ENCODE assay signal across 10 mouse cellular contexts in the genomic region with DNA sequence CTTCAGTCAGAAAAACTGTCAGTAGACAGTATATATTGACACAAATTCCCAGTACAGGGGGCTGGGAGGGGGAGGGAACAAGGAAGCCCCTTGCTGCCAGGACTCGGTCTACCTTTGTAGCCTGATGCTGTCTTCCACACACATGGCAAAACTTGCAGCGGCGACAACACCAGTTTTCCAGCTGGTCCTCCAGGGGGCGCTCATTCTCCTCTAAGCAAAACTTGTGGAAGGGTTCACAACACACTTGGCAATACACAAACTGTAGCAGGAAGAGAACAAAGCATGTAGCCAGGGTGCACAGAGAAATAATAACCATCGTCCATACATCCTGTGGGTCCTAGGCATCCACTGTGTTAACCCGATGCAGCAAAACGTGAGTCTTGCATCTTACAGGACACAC. TPM values are rescaled to one million over a fixed set of nuclear protein-coding genes. Genes with fewer than 3 reads are reported as not detected.
DNase-seq lines count a peak whose midpoint lies in the region; ATAC-seq and TF ChIP-seq lines count a peak whose summit lies in the region.
"Had no signal": no experiment of that assay in that cellular context is flagged by ENCODE, and none has a peak within 500 bp of the region (broad histone marks: within the 10 kb centered on the region; RNA-seq: fewer than 3 reads in every experiment).

No protein-coding gene starts in this region.

- H3K4me1 ChIP-seq in intestine, postnatal 0 days (replicated peaks; ENCODE audit: control insufficient read depth, insufficient read depth, low read length) = no peaks in the 10 kb centered on the region
- H3K4me1 ChIP-seq in intestine, embryonic 16.5 days (ENCODE audit: control insufficient read depth, insufficient read depth, low read length) = no peaks in the 10 kb centered on the region
- no peaks in the 10 kb centered on the region for H3K4me1 ChIP-seq in embryonic facial prominence, embryonic 14.5 days (ENCODE audit: control insufficient read depth, insufficient read depth, low read length)
- no peaks in the 10 kb centered on the region for H3K4me1 ChIP-seq in limb, embryonic 14.5 days (ENCODE audit: control insufficient read depth, insufficient read depth, low read length)
- H3K4me1 ChIP-seq: stomach, embryonic 15.5 days had no signal

- H3K9me3 ChIP-seq in intestine, postnatal 0 days (ENCODE audit: control insufficient read depth) = no peaks in the 10 kb centered on the region
- no peaks in the 10 kb centered on the region for H3K9me3 ChIP-seq in intestine, embryonic 16.5 days (ENCODE audit: control insufficient read depth, low read length)
- H3K9me3 ChIP-seq in embryonic facial prominence, embryonic 14.5 days (ENCODE audit: control insufficient read depth, low read length) = no peaks in the 10 kb centered on the region
- H3K9me3 ChIP-seq in limb, embryonic 14.5 days (ENCODE audit: control insufficient read depth, low read length) = no peaks in the 10 kb centered on the region
- H3K9me3 ChIP-seq: stomach, embryonic 15.5 days had no signal

- no peak overlapping the region for H3K4me2 ChIP-seq in intestine, postnatal 0 days (replicated peaks; ENCODE audit: low read depth)
- H3K4me2 ChIP-seq in intestine, embryonic 16.5 days (ENCODE audit: low read depth, low read length) = no peak overlapping the region
- H3K4me2 ChIP-seq in embryonic facial prominence, embryonic 14.5 days (ENCODE audit: low read depth, low read length) = no peak overlapping the region
- no peak overlapping the region for H3K4me2 ChIP-seq in limb, embryonic 14.5 days (replicated peaks; ENCODE audit: low read depth, low read length, severe bottlenecking)
- H3K4me2 ChIP-seq: stomach, embryonic 15.5 days had no signal

- peak; percentile 81 for DNase-seq in adrenal gland, postnatal 25 days
- DNase-seq in embryonic facial prominence, embryonic 14.5 days (ENCODE audit: low spot score) = peak; percentile 82
- DNase-seq in induced T-regulatory cell, adult 2 months (ENCODE audit: low read depth) = peak; percentile 87
- DNase-seq in limb, embryonic 14.5 days (ENCODE audit: low spot score) = peak; percentile 68
- DNase-seq in retina, adult 2 months (ENCODE audit: low read depth, low spot score) = peak; percentile 45
- DNase-seq in thymus, postnatal 36 days = peak; percentile 73 to 77

- no peak overlapping the region for H3K4me3 ChIP-seq in intestine, postnatal 0 days (ENCODE audit: low read depth, low read length)
- H3K4me3 ChIP-seq in intestine, embryonic 16.5 days (ENCODE audit: low read length) = no peak overlapping the region
- no peak overlapping the region for H3K4me3 ChIP-seq in embryonic facial prominence, embryonic 14.5 days (ENCODE audit: low read depth, low read length)
- H3K4me3 ChIP-seq in limb, embryonic 14.5 days (replicated peaks; ENCODE audit: low read length) = no peak overlapping the region
- H3K4me3 ChIP-seq: erythroblast, embryonic 14.5 days; stomach, embryonic 15.5 days had no signal

- no peak for ATAC-seq in intestine, postnatal 0 days
- no peak for ATAC-seq in intestine, embryonic 16.5 days
- ATAC-seq in embryonic facial prominence, embryonic 14.5 days (ENCODE audit: low read depth) = no peak
- peak; percentile 23; the same call in 1 of the 2 replicates for ATAC-seq in limb, embryonic 14.5 days (ENCODE audit: low FRiP score, low read depth)

- peak; percentile 86 for TF ChIP-seq CTCF in intestine, postnatal 0 days (IDR thresholded peaks at IDR 0.05; ENCODE audit: low read depth)

- WGBS in intestine, postnatal 0 days = 46% methylated on average over 7 of the region's 7 CpGs
- WGBS in intestine, embryonic 16.5 days = 46% methylated on average over 7 of the region's 7 CpGs
- 49% methylated on average over 7 of the region's 7 CpGs for WGBS in embryonic facial prominence, embryonic 14.5 days
- 55% methylated on average over 7 of the region's 7 CpGs for WGBS in limb, embryonic 14.5 days

- peaks cover 64% of the 10 kb centered on the region for H3K36me3 ChIP-seq in intestine, postnatal 0 days (ENCODE audit: control insufficient read depth, insufficient read depth)
- H3K36me3 ChIP-seq in intestine, embryonic 16.5 days (ENCODE audit: control insufficient read depth, insufficient read depth, low read length) = peaks cover 27% of the 10 kb centered on the region
- peaks cover 97% of the 10 kb centered on the region for H3K36me3 ChIP-seq in embryonic facial prominence, embryonic 14.5 days (ENCODE audit: control insufficient read depth, insufficient read depth, low read length)
- H3K36me3 ChIP-seq in limb, embryonic 14.5 days (ENCODE audit: control insufficient read depth, insufficient read depth, low read length) = peaks cover 88% of the 10 kb centered on the region

- TF ChIP-seq POLR2A in limb, embryonic 14.5 days (IDR thresholded peaks at IDR 0.05; ENCODE audit: borderline replicate concordance, extremely low read depth, insufficient read depth, insufficient read length) = no peak

- no peak overlapping the region for H3K9ac ChIP-seq in intestine, postnatal 0 days (ENCODE audit: low read depth, low read length)
- no peak overlapping the region for H3K9ac ChIP-seq in intestine, embryonic 16.5 days (ENCODE audit: low read depth, low read length)
- no peak overlapping the region for H3K9ac ChIP-seq in embryonic facial prominence, embryonic 14.5 days (ENCODE audit: low read depth, low read length)
- H3K9ac ChIP-seq in limb, embryonic 14.5 days (ENCODE audit: low read depth, low read length, severe bottlenecking) = no peak overlapping the region
- H3K9ac ChIP-seq: stomach, embryonic 15.5 days had no signal

- no peak overlapping the region for H3K27ac ChIP-seq in intestine, postnatal 0 days (ENCODE audit: low read depth, low read length)
- no peak overlapping the region for H3K27ac ChIP-seq in intestine, embryonic 16.5 days (ENCODE audit: low read length)
- H3K27ac ChIP-seq in embryonic facial prominence, embryonic 14.5 days (replicated peaks; ENCODE audit: low read depth, low read length) = no peak overlapping the region
- H3K27ac ChIP-seq in limb, embryonic 14.5 days (replicated peaks; ENCODE audit: low read depth, low read length) = no peak overlapping the region
- H3K27ac ChIP-seq: stomach, embryonic 15.5 days had no signal

- H3K27me3 ChIP-seq in intestine, postnatal 0 days (replicated peaks; ENCODE audit: control insufficient read depth, insufficient read depth, low read length) = no peaks in the 10 kb centered on the region
- H3K27me3 ChIP-seq in intestine, embryonic 16.5 days (replicated peaks; ENCODE audit: control insufficient read depth, insufficient read depth, low read length) = no peaks in the 10 kb centered on the region
- H3K27me3 ChIP-seq in embryonic facial prominence, embryonic 14.5 days (replicated peaks; ENCODE audit: control insufficient read depth, insufficient read depth, low read length) = no peaks in the 10 kb centered on the region
- H3K27me3 ChIP-seq in limb, embryonic 14.5 days (ENCODE audit: control insufficient read depth, insufficient read depth, low read length) = no peaks in the 10 kb centered on the region
- H3K27me3 ChIP-seq: stomach, embryonic 15.5 days had no signal

RNA-seq across cellular contexts. Expression of a gene that starts 33.6 kb away (rescaled TPM):
- polyA plus RNA-seq in intestine, postnatal 0 days (2015; fragmentation: Nextera tagmentation; extraction: Ambion mirVana) = 3.2 and 4.0 TPM in 2 replicates
- 3.5 and 5.8 TPM in 2 replicates for polyA plus RNA-seq in intestine, embryonic 16.5 days (2015; fragmentation: Nextera tagmentation; extraction: Ambion mirVana)
- total RNA-seq in adrenal gland, postnatal 25 days (2021) = 3.4 and 10.5 TPM in 2 replicates
- not detected in 2 replicates for polyA plus RNA-seq in embryonic facial prominence, embryonic 14.5 days (2014; fragmentation: Nextera tagmentation; extraction: Ambion mirVana)
- 0.37 and 0.47 TPM in 2 replicates for polyA plus RNA-seq in limb, embryonic 14.5 days (2012; rRNA removed)
- 0.30 and 0.34 TPM in 2 replicates for polyA plus RNA-seq in limb, embryonic 14.5 days (2014; fragmentation: Nextera tagmentation; extraction: Ambion mirVana)

RNA-seq across cellular contexts. Expression of a gene that starts 37.3 kb away (rescaled TPM):
- polyA plus RNA-seq in intestine, postnatal 0 days (2015; fragmentation: Nextera tagmentation; extraction: Ambion mirVana) = 4.2 and 4.9 TPM in 2 replicates
- polyA plus RNA-seq in intestine, embryonic 16.5 days (2015; fragmentation: Nextera tagmentation; extraction: Ambion mirVana) = 5.9 and 7.0 TPM in 2 replicates
- total RNA-seq in adrenal gland, postnatal 25 days (2021) = 6.1 and 8.6 TPM in 2 replicates
- polyA plus RNA-seq in embryonic facial prominence, embryonic 14.5 days (2014; fragmentation: Nextera tagmentation; extraction: Ambion mirVana) = 2.0 and 2.3 TPM in 2 replicates
- 7.2 and 11.1 TPM in 2 replicates for polyA plus RNA-seq in limb, embryonic 14.5 days (2012; rRNA removed)
- polyA plus RNA-seq in limb, embryonic 14.5 days (2014; fragmentation: Nextera tagmentation; extraction: Ambion mirVana) = 2.5 and 3.6 TPM in 2 replicates
- polyA plus RNA-seq: erythroblast, embryonic 14.5 days had no signal

RNA-seq across cellular contexts. Expression of a gene that starts 44.7 kb away (rescaled TPM):
- polyA plus RNA-seq in intestine, postnatal 0 days (2015; fragmentation: Nextera tagmentation; extraction: Ambion mirVana) = 2.9 and 3.4 TPM in 2 replicates
- polyA plus RNA-seq in intestine, embryonic 16.5 days (2015; fragmentation: Nextera tagmentation; extraction: Ambion mirVana) = 5.3 and 7.7 TPM in 2 replicates
- 31.5 and 47.5 TPM in 2 replicates for total RNA-seq in adrenal gland, postnatal 25 days (2021)
- 12.0 and 12.3 TPM in 2 replicates for polyA plus RNA-seq in embryonic facial prominence, embryonic 14.5 days (2014; fragmentation: Nextera tagmentation; extraction: Ambion mirVana)
- 21.7 and 28.3 TPM in 2 replicates for polyA plus RNA-seq in limb, embryonic 14.5 days (2012; rRNA removed)
- polyA plus RNA-seq in limb, embryonic 14.5 days (2014; fragmentation: Nextera tagmentation; extraction: Ambion mirVana) = 16.8 and 18.9 TPM in 2 replicates
